8 mouse cellular contexts compared by ENCODE assay signal in the genomic region with DNA sequence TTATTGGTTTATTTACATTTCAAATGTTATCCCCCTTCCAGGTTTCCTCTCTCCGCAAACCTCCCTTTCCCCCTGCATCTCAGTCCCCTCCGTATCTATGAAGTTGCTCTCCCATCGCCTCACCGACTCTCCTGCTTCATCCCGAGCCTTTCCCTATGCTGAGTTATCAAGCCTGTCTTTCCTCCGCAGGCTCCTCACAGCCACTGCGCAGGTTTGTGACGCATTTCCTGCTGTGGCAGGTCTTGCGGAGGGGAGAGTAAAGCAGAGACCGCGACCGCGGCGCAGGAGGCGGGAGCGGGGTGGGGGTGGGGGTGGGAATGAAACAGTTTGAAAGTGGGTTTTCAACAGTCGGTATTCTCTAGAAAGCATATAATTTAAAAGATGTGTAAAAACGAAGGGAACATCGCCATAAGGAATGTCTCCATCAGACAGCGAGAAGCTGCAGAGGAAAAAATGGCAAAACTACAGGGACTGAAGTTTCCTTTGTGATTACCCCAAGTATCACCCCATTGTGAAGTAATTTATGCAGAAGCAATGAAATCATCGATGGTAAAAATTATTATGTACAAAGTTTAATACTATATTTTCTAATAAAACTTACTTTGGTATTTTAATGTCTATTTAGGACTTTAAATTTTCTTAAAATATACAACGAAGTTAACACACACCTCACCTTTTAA.
A peak's percentile ranks its signal among the peaks of the same experiment; 100 is the strongest.
DNase-seq lines count a peak whose midpoint lies in the region; ATAC-seq and TF ChIP-seq lines count a peak whose summit lies in the region.
"Not testable (repeated sequence)": the region's sequence is repeated elsewhere in the genome, so short reads cannot be mapped to it uniquely, and the experiment has no call there.

No protein-coding gene starts in this region.

- TF ChIP-seq CTCF in liver, postnatal 0 days (IDR thresholded peaks at IDR 0.05; ENCODE audit: low read depth) = not testable (repeated sequence)

- not testable (repeated sequence) for H3K4me1 ChIP-seq in forebrain, embryonic 16.5 days (replicated peaks; ENCODE audit: control insufficient read depth, insufficient read depth, low read length); hindbrain, embryonic 10.5 days (replicated peaks); liver, postnatal 0 days (ENCODE audit: insufficient read depth); neural tube, embryonic 12.5 days

- TF ChIP-seq EP300 in liver, postnatal 0 days (IDR thresholded peaks at IDR 0.05; ENCODE audit: low read depth) = not testable (repeated sequence)

- H3K27ac ChIP-seq in forebrain, embryonic 16.5 days (ENCODE audit: low read length); liver, postnatal 0 days (ENCODE audit: low read depth); neural tube, embryonic 12.5 days: not testable (repeated sequence)
- H3K27ac ChIP-seq in hindbrain, embryonic 10.5 days = peak overlapping the region; percentile 82

- 17% methylated on average over 22 of the region's 22 CpGs for WGBS in forebrain, embryonic 16.5 days
- whole genome bisulfite sequencing in hindbrain, embryonic 10.5 days = 18% methylated on average over 22 of the region's 22 CpGs
- 13% methylated on average over 22 of the region's 22 CpGs for WGBS in liver, postnatal 0 days (ENCODE audit: insufficient replicate concordance)
- 15% methylated on average over 22 of the region's 22 CpGs for WGBS in neural tube, embryonic 12.5 days

- peak overlapping the region; percentile 29 for H3K4me2 ChIP-seq in forebrain, embryonic 16.5 days (ENCODE audit: low read length)
- peak overlapping the region; percentile 58 for H3K4me2 ChIP-seq in liver, postnatal 0 days (ENCODE audit: low read depth, low read length)
- peak overlapping the region; percentile 34; the same call in 1 of the 2 replicates for H3K4me2 ChIP-seq in neural tube, embryonic 12.5 days (replicated peaks)

- H3K36me3 ChIP-seq in forebrain, embryonic 16.5 days (ENCODE audit: control insufficient read depth, insufficient read depth); hindbrain, embryonic 10.5 days; liver, postnatal 0 days (replicated peaks; ENCODE audit: insufficient read depth, low read length); neural tube, embryonic 12.5 days: not testable (repeated sequence)

- not testable (repeated sequence) for H3K27me3 ChIP-seq in forebrain, embryonic 16.5 days (replicated peaks; ENCODE audit: control insufficient read depth, insufficient read depth, low read length); hindbrain, embryonic 10.5 days (ENCODE audit: insufficient read depth, poor library complexity, severe bottlenecking); liver, postnatal 0 days (ENCODE audit: insufficient read depth, low read length); neural tube, embryonic 12.5 days (replicated peaks)

- peak; percentile 100 for ATAC-seq in forebrain, embryonic 16.5 days
- peak; percentile 96 for ATAC-seq in liver, postnatal 0 days
- ATAC-seq in neural tube, embryonic 12.5 days (ENCODE audit: low FRiP score, low read depth) = peak; percentile 99

- peak; percentile 23 for DNase-seq in adrenal gland, adult 2 months
- peak; percentile 48 to 69 for DNase-seq in cerebellum, postnatal 25 days
- DNase-seq in hindbrain, embryonic 10.5 days (ENCODE audit: low spot score) = peak; percentile 71
- DNase-seq in kidney, postnatal 36 days = peak; percentile 20 to 49
- peak; percentile 54 for DNase-seq in liver, postnatal 0 days
- DNase-seq in testis, postnatal 14 days (ENCODE audit: low spot score) = peak; percentile 67

- H3K9me3 ChIP-seq in forebrain, embryonic 16.5 days (ENCODE audit: control insufficient read depth, low read length); hindbrain, embryonic 10.5 days; liver, postnatal 0 days (ENCODE audit: low read length); neural tube, embryonic 12.5 days: not testable (repeated sequence)

- H3K4me3 ChIP-seq in forebrain, embryonic 16.5 days (replicated peaks; ENCODE audit: low read length) = peak overlapping the region; percentile 42
- peak overlapping the region; percentile 49 for H3K4me3 ChIP-seq in hindbrain, embryonic 10.5 days
- H3K4me3 ChIP-seq in liver, postnatal 0 days (ENCODE audit: low read depth, low read length) = peak overlapping the region; percentile 39
- peak overlapping the region; percentile 31 for H3K4me3 ChIP-seq in neural tube, embryonic 12.5 days

- H3K9ac ChIP-seq in forebrain, embryonic 16.5 days (replicated peaks; ENCODE audit: low read depth, low read length) = peak overlapping the region; percentile 25; the same call in 1 of the 2 replicates
- H3K9ac ChIP-seq in liver, postnatal 0 days (replicated peaks); neural tube, embryonic 12.5 days: not testable (repeated sequence)
